Comparison of ENCODE assay signal across 40 mouse cellular contexts in the genomic region with DNA sequence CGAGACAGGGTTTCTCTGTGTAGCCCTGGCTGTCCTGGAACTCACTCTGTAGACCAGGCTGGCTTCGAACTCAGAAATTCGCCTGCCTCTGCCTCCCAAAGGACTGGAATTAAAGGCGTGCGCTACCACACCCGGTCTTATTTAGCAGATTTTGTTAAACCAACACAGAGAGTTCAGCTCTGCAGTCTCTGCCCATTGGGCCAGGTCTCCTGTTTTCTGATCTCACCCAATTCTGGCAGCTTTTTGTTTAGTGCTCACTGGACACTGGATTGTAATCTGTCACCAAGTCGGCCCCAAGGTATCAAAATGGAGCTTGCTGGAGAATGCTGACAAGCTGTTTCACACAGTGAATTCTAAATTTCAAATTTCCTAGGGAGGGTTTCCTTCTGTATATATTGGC. TPM values are rescaled to one million over a fixed set of nuclear protein-coding genes. Genes with fewer than 3 reads are reported as not detected.
"Had no signal": no experiment of that assay in that cellular context is flagged by ENCODE, and none has a peak within 500 bp of the region (broad histone marks: within the 10 kb centered on the region; RNA-seq: fewer than 3 reads in every experiment).

No protein-coding gene starts in this region.

- H3K9ac ChIP-seq: embryonic facial prominence, embryonic 12.5 days; embryonic facial prominence, embryonic 13.5 days; embryonic facial prominence, embryonic 15.5 days; forebrain, embryonic 12.5 days; forebrain, embryonic 13.5 days; forebrain, embryonic 15.5 days; forebrain, postnatal 0 days had no signal

- H3K36me3 ChIP-seq: embryonic facial prominence, embryonic 10.5 days; embryonic facial prominence, embryonic 12.5 days; embryonic facial prominence, embryonic 13.5 days; embryonic facial prominence, embryonic 15.5 days; forebrain, embryonic 10.5 days; forebrain, embryonic 12.5 days; forebrain, embryonic 15.5 days had no signal

- H3K27ac ChIP-seq: embryonic facial prominence, embryonic 10.5 days; embryonic facial prominence, embryonic 12.5 days; embryonic facial prominence, embryonic 13.5 days; embryonic facial prominence, embryonic 15.5 days; forebrain, embryonic 10.5 days; forebrain, embryonic 12.5 days; forebrain, embryonic 13.5 days; forebrain, embryonic 15.5 days; gastrocnemius, adult 2 months; heart, adult 2 months had no signal

- DNase-seq: cerebellum, adult 2 months; cerebellum, adult 8-10 months; cerebellum, adult 9-10 months; cerebellum, adult 9-11 months; cerebellum, postnatal 10 days; cerebellum, postnatal 14 days; cerebellum, postnatal 25 days; cerebellum, postnatal 36 days; embryo, embryonic 11 days; forebrain, postnatal 0 days; gastrocnemius, adult 2 months; gastrocnemius, postnatal 10 days; gastrocnemius, postnatal 14 days; gastrocnemius, postnatal 25 days; gastrocnemius, postnatal 36 days; heart, adult 18-20 months; heart, adult 2 months had no signal

- H3K4me1 ChIP-seq: embryonic facial prominence, embryonic 12.5 days had no signal

- H3K4me3 ChIP-seq: embryonic facial prominence, embryonic 10.5 days; embryonic facial prominence, embryonic 12.5 days; embryonic facial prominence, embryonic 13.5 days; embryonic facial prominence, embryonic 15.5 days; erythroblast, embryonic 14.5 days; forebrain, embryonic 10.5 days; forebrain, embryonic 12.5 days; forebrain, embryonic 13.5 days; forebrain, embryonic 15.5 days; gastrocnemius, adult 2 months; heart, adult 2 months had no signal

- H3K27me3 ChIP-seq: embryonic facial prominence, embryonic 12.5 days; embryonic facial prominence, embryonic 13.5 days; embryonic facial prominence, embryonic 15.5 days; forebrain, embryonic 12.5 days; forebrain, embryonic 13.5 days; forebrain, embryonic 15.5 days had no signal

RNA-seq across cellular contexts. Expression of a gene that starts 21.0 kb away (rescaled TPM):
- total RNA-seq: common myeloid progenitor, adult 5-6 weeks; forebrain, postnatal 0 days; gastrocnemius, adult 18-20 months; gastrocnemius, adult 2 months; gastrocnemius, adult 8-10 months; gastrocnemius, postnatal 10 days; gastrocnemius, postnatal 14 days; gastrocnemius, postnatal 25 days; gastrocnemius, postnatal 36 days; gastrocnemius, postnatal 4 days; granulocyte monocyte progenitor cell, adult 5-6 weeks; heart, adult 18-20 months; heart, adult 2 months; heart, adult 8-10 months had no signal
- polyA plus RNA-seq: cerebellum, adult 2 months; cortical plate, adult 2 months; embryonic facial prominence, embryonic 10.5 days; embryonic facial prominence, embryonic 11.5 days; embryonic facial prominence, embryonic 12.5 days; embryonic facial prominence, embryonic 13.5 days; embryonic facial prominence, embryonic 14.5 days; embryonic facial prominence, embryonic 15.5 days; erythroblast, embryonic 14.5 days; forebrain, embryonic 10.5 days; forebrain, embryonic 11.5 days; forebrain, embryonic 12.5 days; forebrain, embryonic 13.5 days; forebrain, embryonic 14.5 days; forebrain, embryonic 15.5 days; forebrain, embryonic 16.5 days; forebrain, postnatal 0 days; frontal cortex, adult 2 months; gonadal fat pad, adult 2 months; heart, adult 2 months had no signal

RNA-seq across cellular contexts. Expression of a gene that starts 32.5 kb away (rescaled TPM):
- total RNA-seq: common myeloid progenitor, adult 5-6 weeks; gastrocnemius, postnatal 25 days; granulocyte monocyte progenitor cell, adult 5-6 weeks had no signal
- polyA plus RNA-seq: erythroblast, embryonic 14.5 days had no signal
